Mouse (Mus musculus) layer of hippocampus, postnatal 36 days (tissue): ENCODE measurements around the gene Slc36a3. TPM values are rescaled to one million over a fixed set of nuclear protein-coding genes. Genes with fewer than 3 reads are reported as not detected.

Experiments used
- total RNA-seq, 2 experiments: library from RNA; stranded (reverse); gene quantifications; 2 replicates each; pipeline ENCODE4 v1.2.3; 2021

Slc36a3 gene
- total RNA-seq, 2 experiments from 2014 or later = not detected

Other genes with a start within 250 kb of the Slc36a3 start
- 1 to 10 TPM; 3.4 to 4.6 TPM for gene Gpx3, start 249.3 kb downstream of the Slc36a3 start, total RNA-seq
- 10 to 100 TPM; 34.2 to 36.6 TPM for gene Tnip1, start 188.8 kb downstream of the Slc36a3 start, total RNA-seq
- gene Anxa6, start 118.3 kb downstream of the Slc36a3 start, total RNA-seq = 10 to 100 TPM; 95.8 to 96.4 TPM
- gene Ccdc69, start 73.6 kb downstream of the Slc36a3 start, total RNA-seq = under 1 TPM in 1 of 2 experiments, not detected in 1; 0.35 TPM
- gene Gm2a, start 53.6 kb downstream of the Slc36a3 start, total RNA-seq = 10 to 100 TPM; 33.7 to 34.1 TPM
- gene Slc36a2, start 33.4 kb upstream of the Slc36a3 start, total RNA-seq = under 1 TPM in 1 of 2 experiments, not detected in 1; 0.15 TPM
- gene Slc36a1, start 52.6 kb upstream of the Slc36a3 start, total RNA-seq = 10 to 100 TPM; 52.9 to 56.8 TPM
- under 1 TPM; 0.17 to 0.43 TPM for gene Fat2, start 184.9 kb upstream of the Slc36a3 start, total RNA-seq